Mouse (Mus musculus) intestine, embryonic 14.5 days (tissue): ENCODE results near the gene Macf1. TPM values are rescaled to one million over a fixed set of nuclear protein-coding genes. Genes with fewer than 3 reads are reported as not detected.
"Not testable (repeated sequence)": the region's sequence is repeated elsewhere in the genome, so short reads cannot be mapped to it uniquely, and the experiment has no call there.

Experiments used
- ATAC-seq: fragments of 200-750 bp; cut with Nextera tagmentation; replicated peaks from 2 replicates; pipeline ENCODE4 v1.8.0; 2017; ENCODE audit warnings: low read depth, moderate number of reproducible peaks, moderate TSS enrichment, moderate library complexity; ENCODE audit not compliant: low FRiP score, low TSS enrichment
- DNase-seq: peaks from one replicate; pipeline ENCODE4 v3.0.0-alpha.2; 2018; ENCODE audit warnings: low spot score
- H3K27ac ChIP-seq: fragments of 300-500 bp; sonication (generic); 2 replicates; pipeline ENCODE4 v1.5.1; 2014; ENCODE audit warnings: low read depth, mild to moderate bottlenecking, control low read depth
- H3K27me3 ChIP-seq: fragments of 300-500 bp; sonication (generic); replicated peaks from 2 replicates; pipeline ENCODE4 v1.6.1; 2014; ENCODE audit warnings: low read length, control low read depth; ENCODE audit not compliant: control insufficient read depth, insufficient read depth
- H3K36me3 ChIP-seq: fragments of 300-500 bp; sonication (generic); 2 replicates; pipeline ENCODE4 v1.6.1; 2014; ENCODE audit warnings: low read length, control low read depth; ENCODE audit not compliant: control insufficient read depth, insufficient read depth
- H3K4me1 ChIP-seq: fragments of 300-500 bp; sonication (generic); replicated peaks from 2 replicates; pipeline ENCODE4 v1.6.1; 2014; ENCODE audit warnings: low read length, control low read depth, mixed read lengths; ENCODE audit not compliant: control insufficient read depth, insufficient read depth
- H3K4me2 ChIP-seq: fragments of 300-500 bp; sonication (generic); 2 replicates; pipeline ENCODE4 v1.6.1; 2014; ENCODE audit warnings: low read length
- H3K4me3 ChIP-seq: fragments of 300-500 bp; sonication (generic); 2 replicates; pipeline ENCODE4 v1.5.1; 2014; ENCODE audit warnings: low read depth, low read length, control low read depth, mixed read lengths
- H3K9ac ChIP-seq: fragments of 300-500 bp; sonication (generic); 2 replicates; pipeline ENCODE4 v1.6.1; 2014; ENCODE audit warnings: mild to moderate bottlenecking, low read length
- H3K9me3 ChIP-seq: fragments of 300-500 bp; sonication (generic); 2 replicates; pipeline ENCODE4 v1.6.1; 2016; ENCODE audit warnings: low read length, control low read depth; ENCODE audit not compliant: control insufficient read depth
- WGBS: fragments of 180-500 bp; shearing (Covaris S2); extraction: QIAGEN DNeasy Blood & Tissue Kit; methylation state at CpG from one replicate; pipeline ENCODE4 v1.1.7; 2014; 5-methylcytosine and 5-hydroxymethylcytosine counted together
- polyA plus RNA-seq: library from polyadenylated mRNA; unstranded; fragments of >200 nt; fragmentation: Nextera tagmentation; extraction: Ambion mirVana; gene quantifications from 2 replicates; pipeline ENCODE4 v1.2.1, GENCODE M21; 2014

Macf1 gene
- polyA plus RNA-seq, 1 experiment from 2014 or later: 64.7 TPM

GRCm38 (mm10) chr4:123653446-123653845, 30.7 kb downstream of the Macf1 start:
- H3K4me1 ChIP-seq, H3K4me3 ChIP-seq, H3K27me3 ChIP-seq, ATAC-seq, H3K9me3 ChIP-seq, H3K36me3 ChIP-seq, H3K4me2 ChIP-seq, DNase-seq, H3K9ac ChIP-seq, H3K27ac ChIP-seq: not testable (repeated sequence)
- 91% methylated on average over 5 of the region's 5 CpGs for WGBS

- H3K4me2 ChIP-seq: no peak overlapping the region
- H3K27me3 ChIP-seq: no peaks in the 10 kb centered on the region
- ATAC-seq (no peak), DNase-seq (no peak)
- H3K9ac ChIP-seq: no peak overlapping the region
- H3K9me3 ChIP-seq: no peaks in the 10 kb centered on the region
- 77% methylated on average over 3 of the region's 3 CpGs for WGBS
- no peak overlapping the region for H3K27ac ChIP-seq
- H3K4me1 ChIP-seq: no peaks in the 10 kb centered on the region
- H3K4me3 ChIP-seq: no peak overlapping the region
- no peaks in the 10 kb centered on the region for H3K36me3 ChIP-seq
Observed at GRCm38 (mm10) chr4:123652130-123652529, 32.0 kb downstream of the Macf1 start.

GRCm38 (mm10) chr4:123649131-123649530, 35.0 kb downstream of the Macf1 start:
- H3K27me3 ChIP-seq: no peaks in the 10 kb centered on the region
- H3K9ac ChIP-seq: no peak overlapping the region
- no peaks in the 10 kb centered on the region for H3K4me1 ChIP-seq
- WGBS: 84% methylated on average over 6 of the region's 6 CpGs
- no peak overlapping the region for H3K4me2 ChIP-seq
- no peaks in the 10 kb centered on the region for H3K36me3 ChIP-seq
- H3K4me3 ChIP-seq: no peak overlapping the region
- no peak for ATAC-seq
- no peak overlapping the region for H3K27ac ChIP-seq
- no peaks in the 10 kb centered on the region for H3K9me3 ChIP-seq
- no peak for DNase-seq

- DNase-seq (no peak), ATAC-seq (no peak)
- Histone ChIP-seq H3K27ac (no peak overlapping the region), H3K9me3 (no peaks in the 10 kb centered on the region), H3K9ac (no peak overlapping the region), H3K4me1 (peaks cover 6% of the 10 kb centered on the region), H3K36me3 (no peaks in the 10 kb centered on the region), H3K27me3 (no peaks in the 10 kb centered on the region), H3K4me3 (no peak overlapping the region), H3K4me2 (no peak overlapping the region)
- 80% methylated on average over 4 of the region's 4 CpGs for WGBS
Observed at GRCm38 (mm10) chr4:123647668-123648067, 36.5 kb downstream of the Macf1 start.

GRCm38 (mm10) chr4:123647109-123647508, 37.1 kb downstream of the Macf1 start:
- 54% methylated on average over 2 of the region's 2 CpGs for WGBS
- ATAC-seq: no peak

GRCm38 (mm10) chr4:123645246-123645845, 38.8 kb downstream of the Macf1 start:
- Histone ChIP-seq H3K27me3 (no peaks in the 10 kb centered on the region), H3K9me3 (no peaks in the 10 kb centered on the region), H3K4me2 (no peak overlapping the region), H3K4me3 (no peak overlapping the region), H3K36me3 (no peaks in the 10 kb centered on the region), H3K9ac (no peak overlapping the region), H3K4me1 (peaks cover 8% of the 10 kb centered on the region), H3K27ac (no peak overlapping the region)
- ATAC-seq (no peak), DNase-seq (no peak)
- 92% methylated on average over 3 of the region's 3 CpGs for WGBS

More at GRCm38 (mm10) chr4:123647109-123647508, 37.1 kb downstream of the Macf1 start:
- Histone ChIP-seq H3K9me3 (no peaks in the 10 kb centered on the region), H3K4me3 (no peak overlapping the region), H3K27me3 (no peaks in the 10 kb centered on the region), H3K4me1 (peaks cover 8% of the 10 kb centered on the region), H3K4me2 (no peak overlapping the region), H3K27ac (no peak overlapping the region), H3K9ac (no peak overlapping the region), H3K36me3 (no peaks in the 10 kb centered on the region)
- DNase-seq: no peak

- H3K9ac ChIP-seq: no peak overlapping the region
- no peak overlapping the region for H3K27ac ChIP-seq
- no peaks in the 10 kb centered on the region for H3K9me3 ChIP-seq
- DNase-seq (no peak), ATAC-seq (no peak)
- H3K36me3 ChIP-seq: no peaks in the 10 kb centered on the region
- no peaks in the 10 kb centered on the region for H3K27me3 ChIP-seq
- WGBS: 78% methylated on average over 6 of the region's 6 CpGs
- H3K4me3 ChIP-seq: no peak overlapping the region
- no peak overlapping the region for H3K4me2 ChIP-seq
- H3K4me1 ChIP-seq: peaks cover 8% of the 10 kb centered on the region
Observed at GRCm38 (mm10) chr4:123643561-123643960, 40.6 kb downstream of the Macf1 start.

GRCm38 (mm10) chr4:123642877-123643276, 41.3 kb downstream of the Macf1 start:
- no peak for ATAC-seq
- WGBS: 40% methylated on average over 5 of the region's 5 CpGs
- H3K4me1 ChIP-seq: peaks cover 8% of the 10 kb centered on the region
- H3K9ac ChIP-seq: no peak overlapping the region
- DNase-seq: no peak
- no peaks in the 10 kb centered on the region for H3K27me3 ChIP-seq
- H3K4me2 ChIP-seq: no peak overlapping the region
- H3K9me3 ChIP-seq: 0 out of 2 replicates have a peak, but pooled peaks cover 3% of the 10 kb centered on the region
- H3K4me3 ChIP-seq: no peak overlapping the region
- H3K36me3 ChIP-seq: no peaks in the 10 kb centered on the region
- H3K27ac ChIP-seq: no peak overlapping the region

- no peak overlapping the region for H3K4me2 ChIP-seq
- no peaks in the 10 kb centered on the region for H3K36me3 ChIP-seq
- no peak overlapping the region for H3K4me3 ChIP-seq
- no peak overlapping the region for H3K9ac ChIP-seq
- 0 out of 2 replicates have a peak, but pooled peaks cover 3% of the 10 kb centered on the region for H3K9me3 ChIP-seq
- DNase-seq (no peak), ATAC-seq (no peak)
- no peak overlapping the region for H3K27ac ChIP-seq
- 85% methylated on average over 6 of the region's 6 CpGs for WGBS
- H3K27me3 ChIP-seq: no peaks in the 10 kb centered on the region
- peaks cover 11% of the 10 kb centered on the region for H3K4me1 ChIP-seq
Observed at GRCm38 (mm10) chr4:123637136-123637535, 47.0 kb downstream of the Macf1 start.
